Mouse (Mus musculus) MEL (cell line): ENCODE data around the gene Rer1.

Source experiments
- CTCF ChIP-seq, 3 experiments: IDR thresholded peaks in 2 of 3; conservative IDR thresholded peaks in 1 of 3; 2 replicates each; pipeline ENCODE4 v1.5.1; 2011 to 2012; ENCODE audit warnings: low read length in 3 of 3, low read depth in 2 of 3, mild to moderate bottlenecking in 2 of 3, improper control_type of control experiment in 1 of 3, inconsistent platforms in 1 of 3, mixed read lengths in 1 of 3, moderate library complexity in 1 of 3; ENCODE audit not compliant: control insufficient read depth in 1 of 3, insufficient read depth in 1 of 3, poor library complexity in 1 of 3, severe bottlenecking in 1 of 3
- ZC3H11A ChIP-seq: IDR thresholded peaks from 2 replicates; pipeline ENCODE4 v1.6.1; 2012; ENCODE audit warnings: low read depth, mild to moderate bottlenecking, inconsistent platforms, low read length, improper control_type of control experiment

GRCm38 (mm10) chr4:155129132-155129917 is 43.1 kb upstream of the Rer1 start:
- TF ChIP-seq ZC3H11A: no peak
- TF ChIP-seq CTCF (IDR thresholded peaks at IDR 0.05 in 2 of 3, conservative IDR thresholded peaks at IDR 0.05 in 1 of 3; ENCODE audit: control insufficient read depth in 1 of 3, insufficient read depth in 1 of 3, low read depth in 2 of 3, low read length in 3 of 3, poor library complexity in 1 of 3, severe bottlenecking in 1 of 3): peak; percentile 27 to 39 (median 39)
